ENCODE assay signal across 15 mouse cellular contexts in the genomic region with DNA sequence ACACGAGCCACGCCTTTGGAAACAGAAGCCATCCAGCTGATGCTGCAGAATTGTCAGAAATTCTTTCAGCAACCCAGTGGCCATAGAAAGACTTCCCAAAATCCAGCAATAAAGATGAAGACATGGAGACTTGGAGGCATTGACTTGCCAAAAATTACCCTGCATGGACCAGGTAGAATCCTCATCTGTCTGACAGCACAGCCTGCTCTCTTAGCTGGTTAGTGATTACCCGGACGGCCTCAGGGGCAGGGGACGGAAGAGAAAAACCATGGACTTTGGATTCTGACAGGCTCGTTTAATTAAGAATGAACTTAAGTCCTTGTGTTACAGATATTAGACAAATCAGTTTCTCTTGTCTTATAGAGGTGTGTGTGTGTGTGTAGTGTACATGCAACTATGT. TPM values are rescaled to one million over a fixed set of nuclear protein-coding genes. Genes with fewer than 3 reads are reported as not detected.
A peak's percentile ranks its signal among the peaks of the same experiment; 100 is the strongest.
DNase-seq lines count a peak whose midpoint lies in the region; ATAC-seq and TF ChIP-seq lines count a peak whose summit lies in the region.
"Had no signal": no experiment of that assay in that cellular context is flagged by ENCODE, and none has a peak within 500 bp of the region (broad histone marks: within the 10 kb centered on the region; RNA-seq: fewer than 3 reads in every experiment).

No protein-coding gene starts in this region.

- H3K9me3 ChIP-seq in intestine, embryonic 16.5 days (ENCODE audit: control insufficient read depth, low read length) = no peaks in the 10 kb centered on the region
- H3K9me3 ChIP-seq in forebrain, embryonic 13.5 days (replicated peaks) = no peaks in the 10 kb centered on the region
- H3K9me3 ChIP-seq: heart, embryonic 15.5 days; limb, embryonic 10.5 days; lung, embryonic 15.5 days had no signal

- TF ChIP-seq POLR2A in bone marrow macrophage, adult 2 months (IDR thresholded peaks at IDR 0.05; ENCODE audit: borderline replicate concordance, low read depth, low read length) = no peak
- TF ChIP-seq POLR2A in small intestine, adult 2 months (IDR thresholded peaks at IDR 0.05; ENCODE audit: low read depth, low read length) = no peak

- ATAC-seq in intestine, embryonic 16.5 days = no peak
- no peak for ATAC-seq in forebrain, embryonic 13.5 days
- ATAC-seq: Patski had no signal

- WGBS in intestine, embryonic 16.5 days = 53% methylated on average over 6 of the region's 6 CpGs
- 26% methylated on average over 6 of the region's 6 CpGs for WGBS in small intestine, adult 2 months
- 72% methylated on average over 6 of the region's 6 CpGs for WGBS in forebrain, embryonic 13.5 days

- H3K4me2 ChIP-seq in intestine, embryonic 16.5 days (ENCODE audit: low read depth, low read length) = peak overlapping the region; percentile 41
- no peak overlapping the region for H3K4me2 ChIP-seq in forebrain, embryonic 13.5 days
- H3K4me2 ChIP-seq: hindbrain, embryonic 14.5 days; lung, embryonic 15.5 days had no signal

- H3K9ac ChIP-seq in intestine, embryonic 16.5 days (ENCODE audit: low read depth, low read length) = peak overlapping the region; percentile 44
- H3K9ac ChIP-seq in forebrain, embryonic 13.5 days = no peak overlapping the region
- H3K9ac ChIP-seq: hindbrain, embryonic 14.5 days; lung, embryonic 15.5 days had no signal

- peak overlapping the region; percentile 84 for H3K27ac ChIP-seq in bone marrow macrophage, adult 2 months (ENCODE audit: insufficient read depth, low read depth, low read length)
- peak overlapping the region; percentile 92 for H3K27ac ChIP-seq in intestine, embryonic 16.5 days (ENCODE audit: low read length)
- peak overlapping the region; percentile 92 for H3K27ac ChIP-seq in small intestine, adult 2 months (ENCODE audit: insufficient read depth, low read depth, low read length)
- H3K27ac ChIP-seq in forebrain, embryonic 13.5 days = no peak overlapping the region
- no peak overlapping the region for H3K27ac ChIP-seq in layer of hippocampus, adult 2 months
- H3K27ac ChIP-seq: hindbrain, embryonic 14.5 days; limb, embryonic 10.5 days; lung, embryonic 15.5 days had no signal

- peaks cover 23% of the 10 kb centered on the region for H3K4me1 ChIP-seq in bone marrow macrophage, adult 2 months (ENCODE audit: control insufficient read depth, insufficient read depth, low read length)
- H3K4me1 ChIP-seq in intestine, embryonic 16.5 days (ENCODE audit: control insufficient read depth, insufficient read depth, low read length) = peaks cover 19% of the 10 kb centered on the region
- peaks cover 11% of the 10 kb centered on the region for H3K4me1 ChIP-seq in small intestine, adult 2 months (ENCODE audit: control insufficient read depth, insufficient read depth, insufficient read length, low read length)
- peaks cover 24% of the 10 kb centered on the region for H3K4me1 ChIP-seq in forebrain, embryonic 13.5 days

- no peaks in the 10 kb centered on the region for H3K27me3 ChIP-seq in intestine, embryonic 16.5 days (replicated peaks; ENCODE audit: control insufficient read depth, insufficient read depth, low read length)
- H3K27me3 ChIP-seq in small intestine, adult 2 months (ENCODE audit: control insufficient read depth, insufficient read depth, low read length) = no peaks in the 10 kb centered on the region
- no peaks in the 10 kb centered on the region; the same call in 1 of the 2 replicates for H3K27me3 ChIP-seq in forebrain, embryonic 13.5 days
- H3K27me3 ChIP-seq: heart, embryonic 15.5 days; lung, embryonic 15.5 days; Patski had no signal

- DNase-seq in kidney, postnatal 14 days = peak; percentile 62
- DNase-seq in layer of hippocampus, adult 8-10 months (ENCODE audit: low spot score in 2 of 2) = no peak
- DNase-seq in layer of hippocampus, adult 2 months (ENCODE audit: low spot score in 2 of 2) = no peak
- DNase-seq: cerebellum, adult 2 months; gastrocnemius, postnatal 25 days had no signal

- H3K36me3 ChIP-seq in intestine, embryonic 16.5 days (ENCODE audit: control insufficient read depth, insufficient read depth, low read length) = no peaks in the 10 kb centered on the region
- H3K36me3 ChIP-seq in small intestine, adult 2 months (ENCODE audit: control insufficient read depth, insufficient read depth, low read length) = no peaks in the 10 kb centered on the region
- H3K36me3 ChIP-seq in forebrain, embryonic 13.5 days (ENCODE audit: poor library complexity, severe bottlenecking) = no peaks in the 10 kb centered on the region
- H3K36me3 ChIP-seq: heart, embryonic 15.5 days; limb, embryonic 10.5 days; lung, embryonic 15.5 days had no signal

- TF ChIP-seq CTCF in bone marrow macrophage, adult 2 months (IDR thresholded peaks at IDR 0.05; ENCODE audit: low read depth, low read length) = no peak
- TF ChIP-seq CTCF in small intestine, adult 2 months (IDR thresholded peaks at IDR 0.05; ENCODE audit: extremely low read depth, insufficient read length, insufficient replicate concordance, low read depth, low read length) = no peak
- no peak for TF ChIP-seq CTCF in layer of hippocampus, adult 2 months (conservative IDR thresholded peaks at IDR 0.05)

- no peak overlapping the region for H3K4me3 ChIP-seq in bone marrow macrophage, adult 2 months (ENCODE audit: insufficient read depth, low read length)
- no peak overlapping the region for H3K4me3 ChIP-seq in intestine, embryonic 16.5 days (ENCODE audit: low read length)
- no peak overlapping the region for H3K4me3 ChIP-seq in small intestine, adult 2 months (ENCODE audit: low read depth, low read length)
- H3K4me3 ChIP-seq in forebrain, embryonic 13.5 days = no peak overlapping the region
- H3K4me3 ChIP-seq in layer of hippocampus, adult 2 months = no peak overlapping the region
- H3K4me3 ChIP-seq: erythroblast, embryonic 14.5 days; heart, embryonic 15.5 days; limb, embryonic 10.5 days; lung, embryonic 15.5 days had no signal

RNA-seq across cellular contexts. Expression of a gene that starts 2.1 kb away (rescaled TPM):
- 156 and 194 TPM in 2 replicates for polyA plus RNA-seq in bone marrow macrophage, adult 2 months (2012; ENCODE audit: insufficient read depth, insufficient read length, missing spikeins)
- 175 and 183 TPM in 2 replicates for polyA plus RNA-seq in intestine, embryonic 16.5 days (2015; fragmentation: Nextera tagmentation; extraction: Ambion mirVana)
- 68.3 and 144 TPM in 2 replicates for polyA plus RNA-seq in small intestine, adult 2 months (2012; rRNA removed)
- polyA plus RNA-seq in forebrain, embryonic 13.5 days (2015; fragmentation: Nextera tagmentation; extraction: Ambion mirVana) = 235 and 246 TPM in 2 replicates
- 100 to 1,000 TPM in 1 of 4 experiments, 10 to 100 TPM in 3; 89.3 to 106 (median 94.0) TPM for total RNA-seq in layer of hippocampus, adult 8-10 months (2022)
- total RNA-seq in layer of hippocampus, adult 2 months (2021) = 100 to 1,000 TPM in 1 of 2 experiments, 10 to 100 TPM in 1; 95.2 to 101 TPM

Comparison
In these comparisons a context has a peak if more than half of its experiments do, and no peak if none do; other contexts are left out.
1. H3K27ac ChIP-seq: peak in bone marrow macrophage, adult 2 months (single experiment), intestine, embryonic 16.5 days (single experiment) and small intestine, adult 2 months (single experiment); none in forebrain, embryonic 13.5 days (single experiment) and layer of hippocampus, adult 2 months (single experiment).